Mouse (Mus musculus): ENCODE data around the gene Sag.

The Sag gene

DNA sequence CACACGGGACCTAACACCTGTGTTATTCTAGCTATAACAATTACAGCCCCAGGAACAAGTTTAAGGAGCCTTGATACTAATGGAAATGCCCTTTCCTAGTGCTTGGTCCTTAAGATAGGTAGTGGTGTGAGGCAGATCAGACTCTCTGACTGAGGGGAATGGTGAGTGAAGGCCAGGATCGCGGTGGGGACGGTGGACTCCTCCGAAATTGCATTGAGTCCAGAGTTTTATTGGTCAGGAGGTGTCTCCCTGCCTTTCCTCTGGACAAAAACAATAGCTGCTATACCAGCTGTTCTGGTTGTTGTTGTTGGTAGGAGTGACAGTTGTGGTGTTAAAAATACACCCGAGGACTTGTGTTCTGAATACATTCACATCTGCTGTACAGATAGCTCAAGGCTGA, 50.9 kb downstream of the Sag start:
- no peak for DNase-seq (ENCODE audit: low read depth, low spot score)

DNA sequence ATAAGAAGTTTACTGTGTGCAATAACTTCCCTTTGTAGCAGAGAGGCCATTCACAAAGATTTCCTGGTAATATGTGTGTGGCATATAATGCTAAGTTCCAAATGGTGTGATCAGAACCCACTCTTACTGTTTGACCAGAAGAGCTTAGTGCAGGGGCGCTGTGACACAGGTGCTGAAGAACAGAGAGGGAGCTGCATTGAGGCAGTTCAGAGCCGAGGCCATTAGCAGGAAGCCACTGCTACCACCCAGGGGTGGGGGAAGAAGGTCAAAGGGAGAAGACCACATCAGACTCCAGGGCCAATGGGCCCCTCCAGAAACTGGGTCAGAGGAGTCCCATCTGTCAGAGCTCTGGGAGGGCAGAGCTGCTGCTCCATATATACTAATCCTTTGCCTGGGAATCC, 51.4 kb downstream of the Sag start:
- DNase-seq (ENCODE audit: low read depth, low spot score): no peak

DNA sequence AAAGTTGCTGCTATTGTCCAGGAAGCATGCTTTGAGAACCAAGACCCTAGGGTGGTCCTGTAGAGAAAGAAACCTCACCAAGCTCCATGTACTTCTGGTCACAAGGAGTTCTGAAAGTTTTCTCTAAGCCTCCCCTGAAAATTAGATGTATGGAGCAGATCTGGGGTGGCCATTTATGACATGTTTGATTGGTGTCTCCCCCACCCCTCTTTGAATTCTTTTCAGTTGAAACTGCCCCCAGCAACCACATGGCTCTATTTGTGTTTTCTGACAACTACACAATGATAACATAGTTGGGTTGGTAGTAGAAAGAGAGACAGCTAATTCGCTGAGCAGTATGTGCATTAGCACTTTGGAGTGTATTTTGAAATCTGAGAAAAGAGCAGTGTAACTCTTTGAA, 52.0 kb downstream of the Sag start:
- no peak for DNase-seq (ENCODE audit: low read depth, low spot score)

DNA sequence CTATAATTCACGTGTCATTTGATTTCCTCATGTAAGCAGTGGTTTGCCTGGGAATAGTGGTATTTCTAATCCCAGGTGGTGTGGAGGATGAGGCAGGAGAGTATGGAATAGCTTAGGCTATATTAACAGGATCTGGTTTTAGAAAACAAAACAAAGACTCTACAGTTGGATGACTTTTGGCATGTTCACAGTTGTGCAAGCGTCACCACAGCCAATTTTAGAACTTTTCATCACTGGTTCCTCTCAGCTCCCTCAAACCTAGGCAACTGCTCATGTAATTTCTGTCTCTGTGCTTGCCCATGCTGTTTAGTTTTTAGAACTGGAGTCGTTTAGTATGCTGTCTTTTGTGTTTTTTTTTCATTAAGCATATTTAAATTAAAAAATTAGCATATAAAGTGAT, 53.3 kb downstream of the Sag start:
- DNase-seq (ENCODE audit: low read depth, low spot score): no peak

DNA sequence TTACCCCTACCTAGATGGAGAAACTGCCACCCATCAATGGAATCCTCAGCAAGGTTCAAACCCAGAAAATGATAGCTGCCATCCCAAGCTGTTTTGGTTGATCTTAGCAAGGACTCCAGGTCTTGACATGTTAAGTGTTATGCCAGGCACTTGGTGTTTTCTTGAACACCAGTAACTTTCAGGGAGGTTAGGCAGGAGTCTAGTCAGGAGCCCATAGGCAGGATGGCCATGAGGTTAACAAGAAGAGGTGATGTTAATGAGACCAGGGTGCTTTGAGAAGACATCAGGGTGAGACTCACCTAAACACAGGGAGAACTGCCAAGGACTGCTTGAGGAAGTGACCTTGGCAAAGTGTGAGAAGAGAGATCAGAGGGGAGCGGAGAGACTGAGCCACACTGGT, 54.6 kb downstream of the Sag start:
- DNase-seq (ENCODE audit: low read depth, low spot score): no peak

DNA sequence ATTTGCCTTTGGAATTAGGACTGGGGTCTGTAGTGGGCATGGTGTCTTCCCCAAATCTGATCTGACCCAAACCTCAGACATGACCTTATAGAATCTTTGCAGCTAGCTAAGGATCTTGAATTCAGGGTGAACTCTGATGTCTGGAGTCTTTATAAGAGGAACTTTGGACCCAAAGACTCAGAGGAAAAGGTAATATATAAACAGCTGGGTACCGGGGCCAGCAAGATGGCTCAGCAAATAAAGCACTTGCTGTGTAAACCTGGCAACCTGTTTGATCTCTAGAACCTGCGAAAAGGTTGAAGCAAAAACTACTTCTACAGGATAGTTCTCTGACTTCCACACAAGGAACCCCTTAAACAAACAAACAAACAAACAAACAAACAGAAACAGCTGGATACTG, 55.0 kb downstream of the Sag start:
- no peak for DNase-seq (ENCODE audit: low read depth, low spot score)

DNA sequence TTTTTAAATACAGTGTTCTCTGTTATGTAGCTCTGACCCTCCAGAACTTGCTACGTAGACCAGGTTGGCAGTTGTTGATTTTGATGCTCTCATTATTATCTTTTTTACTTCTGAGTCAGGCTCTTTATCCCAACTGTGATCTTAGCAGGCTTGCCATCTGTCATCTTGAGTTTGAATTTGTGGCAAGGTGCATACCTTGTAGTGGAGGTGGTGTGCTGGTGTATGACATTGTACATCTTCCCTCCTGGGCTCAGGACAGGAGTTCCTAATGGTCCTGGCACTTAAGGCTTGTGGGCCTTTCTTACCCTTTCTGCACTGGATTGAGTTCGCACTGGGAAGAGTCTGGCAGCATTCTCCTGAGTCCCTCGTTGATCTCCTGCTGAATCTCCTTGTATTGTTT, 60.1 kb downstream of the Sag start:
- DNase-seq (ENCODE audit: low read depth, low spot score): no peak

DNA sequence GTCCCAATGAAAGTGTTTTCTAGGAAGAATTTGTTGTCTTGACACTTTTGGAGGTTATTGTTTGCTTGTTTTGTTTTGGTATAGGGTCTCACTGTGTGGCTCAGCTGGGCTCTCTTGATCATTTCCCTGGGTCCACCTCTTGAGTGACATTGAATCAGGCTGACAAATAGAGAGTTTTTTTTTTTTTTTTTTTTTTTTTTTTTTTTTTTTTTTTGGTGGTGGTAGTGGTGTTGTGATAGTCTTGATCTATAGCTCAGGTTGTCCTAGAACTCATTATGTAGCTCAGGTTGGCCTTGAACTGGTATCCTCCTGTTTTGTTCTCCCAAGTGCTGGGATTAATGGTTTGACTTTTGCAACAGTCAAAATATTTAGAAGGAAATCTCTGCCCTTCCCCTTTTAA, 61.4 kb downstream of the Sag start:
- DNase-seq (ENCODE audit: low read depth, low spot score): no peak

DNA sequence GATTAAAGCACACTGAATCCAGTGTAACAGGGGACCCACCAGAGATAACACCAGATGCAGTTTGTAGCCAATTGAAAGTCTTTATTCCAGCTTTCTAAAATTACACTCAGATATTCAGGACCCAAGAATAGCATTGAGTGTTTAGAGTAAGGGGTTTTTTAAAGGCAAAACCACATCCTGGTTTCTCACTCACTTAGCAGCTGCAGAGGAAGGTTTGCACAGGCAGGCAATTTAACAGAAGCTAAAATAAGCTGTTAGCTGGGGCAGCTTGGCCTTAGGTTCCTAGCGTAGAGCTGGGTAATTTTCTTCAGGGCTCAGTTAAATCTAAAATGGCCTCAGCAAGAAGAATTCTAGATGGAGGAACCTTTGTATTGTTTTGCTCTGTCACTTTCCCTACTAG, 63.2 kb downstream of the Sag start:
- DNase-seq (ENCODE audit: low read depth, low spot score): no peak

DNA sequence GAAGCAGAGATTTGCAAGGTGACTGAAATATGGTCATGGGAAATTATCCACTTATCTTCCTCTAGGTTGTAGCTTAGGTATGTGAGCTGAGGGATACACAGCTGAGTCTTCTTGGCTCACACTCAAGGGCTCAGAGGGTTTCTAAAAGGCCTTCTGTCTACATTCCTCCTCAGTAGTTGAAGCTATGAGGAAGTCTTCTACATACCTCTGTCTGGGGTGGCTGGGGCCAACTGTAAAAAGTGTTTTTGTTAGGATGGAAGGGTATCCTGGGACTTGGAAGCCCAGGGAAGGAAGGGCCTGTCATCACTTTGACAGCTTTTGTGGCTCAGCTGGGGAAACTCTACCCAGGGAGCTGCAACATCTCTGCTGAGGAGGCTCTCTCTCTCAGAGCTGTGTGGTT, 68.1 kb downstream of the Sag start:
- no peak for DNase-seq (ENCODE audit: low read depth, low spot score)

DNA sequence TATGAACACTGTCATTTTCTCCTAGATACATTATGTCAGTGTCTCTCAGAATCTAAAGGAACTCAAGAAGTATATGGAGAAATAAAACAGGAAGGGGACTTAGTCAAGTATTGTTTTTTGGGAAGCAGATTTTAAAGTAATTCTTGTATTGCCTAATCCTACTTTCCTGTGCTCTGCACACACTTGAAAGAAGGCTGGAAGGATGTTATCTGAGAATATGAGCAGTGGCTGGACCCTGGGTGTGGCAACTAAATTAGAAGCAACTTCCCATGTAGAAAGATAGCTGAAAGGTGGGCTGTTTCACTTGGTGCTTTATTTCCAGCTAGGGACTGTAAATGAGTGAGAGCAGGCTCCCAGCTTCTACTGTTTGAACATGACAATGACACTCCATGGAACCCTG, 69.6 kb downstream of the Sag start:
- no peak for DNase-seq (ENCODE audit: low read depth, low spot score)

DNA sequence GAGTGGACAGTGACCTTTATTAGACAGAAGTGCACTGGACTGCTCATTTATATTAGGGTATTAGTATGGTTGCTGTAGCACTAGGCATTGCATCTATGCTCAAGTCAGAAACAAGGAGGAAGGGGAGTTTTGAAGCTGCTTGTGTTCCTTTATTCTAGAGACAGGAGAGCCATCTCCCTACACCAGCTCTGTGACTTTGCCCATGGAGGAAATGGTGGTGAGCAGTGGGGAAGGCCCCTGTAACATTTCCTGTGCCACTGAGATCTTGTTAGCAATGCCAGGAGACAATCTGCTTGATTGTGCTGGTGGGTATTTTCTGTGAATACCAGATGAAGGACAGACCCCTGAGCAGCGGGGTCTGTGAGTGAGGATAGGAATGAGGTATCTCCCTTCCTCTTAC, 72.6 kb downstream of the Sag start:
- DNase-seq (ENCODE audit: low read depth, low spot score): no peak

DNA sequence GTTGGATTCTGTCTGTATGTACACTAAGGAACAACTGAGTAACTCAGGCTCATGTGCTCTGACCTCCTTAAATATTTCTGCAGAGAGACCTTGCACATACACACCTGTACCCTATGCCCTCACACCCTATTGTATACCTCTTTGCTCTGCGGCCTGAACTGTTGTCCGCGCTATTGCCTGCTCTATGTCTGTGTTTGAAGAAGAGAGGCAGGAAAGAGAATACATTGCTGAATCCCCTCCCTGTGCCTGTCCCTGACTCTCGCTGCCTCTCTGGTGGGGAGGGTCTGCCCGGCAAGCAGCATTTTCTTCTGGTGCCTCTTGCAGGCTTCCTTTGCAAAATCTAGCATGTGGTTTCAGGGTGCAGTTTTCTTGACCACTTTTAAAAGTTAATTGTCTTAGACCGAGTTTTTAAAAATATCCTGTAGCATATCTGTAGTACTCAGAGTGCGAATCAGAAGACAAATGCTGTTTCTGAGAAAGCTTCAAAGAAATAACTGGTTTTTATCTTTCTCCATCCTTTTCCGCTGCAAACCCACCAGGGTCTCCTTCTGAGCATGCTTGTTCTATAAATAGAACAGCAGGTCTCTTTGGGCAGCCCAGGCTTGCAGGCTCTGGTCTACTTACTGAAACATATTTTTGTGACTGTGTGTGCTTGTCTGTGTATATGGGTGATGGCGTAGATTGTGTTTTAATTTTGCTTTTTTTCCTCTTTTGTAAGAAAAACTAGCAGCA, 74.2 kb downstream of the Sag start:
- no peak for DNase-seq (ENCODE audit: low read depth, low spot score)

DNA sequence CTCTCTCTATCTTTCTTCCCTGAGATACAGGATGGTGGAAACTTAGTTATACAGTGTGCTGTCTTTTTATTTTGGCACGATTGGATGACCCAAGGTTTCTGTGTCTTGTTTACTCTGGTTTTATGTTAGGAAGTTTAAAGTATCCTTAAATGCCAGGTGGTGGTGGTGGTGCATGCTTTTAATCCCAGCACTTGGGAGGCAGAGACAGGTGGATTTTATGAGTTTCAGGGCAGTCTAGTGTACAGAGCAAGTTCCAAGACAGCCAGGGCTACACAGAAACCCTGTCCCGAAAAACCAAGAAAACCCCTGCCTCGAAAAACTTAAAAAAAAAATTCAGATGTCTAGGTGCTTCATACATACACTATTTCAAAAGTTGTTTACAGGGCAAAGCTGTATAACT, 75.6 kb downstream of the Sag start:
- no peak for DNase-seq (ENCODE audit: low read depth, low spot score)

DNA sequence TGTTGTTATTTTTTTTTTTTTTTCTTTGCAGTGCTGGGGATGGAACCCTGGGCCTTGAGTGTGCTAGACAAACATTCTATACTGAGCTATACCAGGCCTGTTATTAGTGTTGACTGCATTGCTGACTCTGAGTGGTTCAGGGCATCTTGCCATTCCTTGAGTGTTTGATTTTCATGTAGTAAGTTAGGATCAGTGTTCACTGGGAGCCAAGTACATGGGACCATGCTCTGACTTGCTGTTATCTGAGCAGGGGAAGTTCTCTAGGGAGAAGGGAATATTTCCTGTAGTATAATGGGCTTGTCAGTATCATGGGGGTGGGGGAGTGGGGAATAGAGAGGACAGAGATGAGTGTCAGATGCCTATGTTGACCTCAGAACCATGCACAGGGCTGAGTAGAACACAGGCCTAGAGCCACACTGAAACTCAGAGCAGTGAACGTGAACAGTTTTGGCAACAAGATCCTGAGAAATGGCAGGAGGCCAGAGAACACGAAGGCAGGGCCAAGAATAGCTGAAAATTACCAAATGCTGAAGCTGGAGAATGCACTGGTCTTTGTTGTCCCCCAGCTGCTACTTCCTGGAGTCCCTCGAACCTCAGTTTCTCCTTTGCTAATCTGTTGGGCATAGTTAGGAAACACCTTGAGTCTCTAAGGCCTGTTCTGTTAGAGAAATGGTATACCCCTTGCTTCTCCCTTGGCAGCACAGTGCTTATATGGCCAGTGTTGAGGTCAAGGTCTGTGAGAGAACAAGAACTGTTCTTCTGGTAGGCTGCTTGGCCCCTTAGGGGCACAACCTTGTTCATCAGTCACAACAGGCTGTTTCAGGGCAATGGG, 76.2 kb downstream of the Sag start:
- peak; percentile 77 for DNase-seq (ENCODE audit: low read depth, low spot score)

DNA sequence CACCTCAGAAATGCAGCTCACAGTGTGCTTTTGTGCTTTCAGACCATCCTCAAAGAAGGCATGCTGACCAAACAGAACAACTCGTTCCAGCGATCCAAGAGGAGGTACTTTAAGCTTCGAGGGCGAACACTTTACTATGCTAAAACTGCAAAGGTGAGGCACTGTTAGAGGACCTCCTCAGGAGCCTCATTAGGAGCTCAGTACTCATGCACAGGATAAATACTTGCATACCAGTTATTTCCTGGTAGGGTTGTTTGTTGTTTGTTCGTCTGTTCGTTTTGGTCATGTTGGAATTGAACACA, 76.8 kb downstream of the Sag start:
- no peak for DNase-seq (ENCODE audit: low read depth, low spot score)

DNA sequence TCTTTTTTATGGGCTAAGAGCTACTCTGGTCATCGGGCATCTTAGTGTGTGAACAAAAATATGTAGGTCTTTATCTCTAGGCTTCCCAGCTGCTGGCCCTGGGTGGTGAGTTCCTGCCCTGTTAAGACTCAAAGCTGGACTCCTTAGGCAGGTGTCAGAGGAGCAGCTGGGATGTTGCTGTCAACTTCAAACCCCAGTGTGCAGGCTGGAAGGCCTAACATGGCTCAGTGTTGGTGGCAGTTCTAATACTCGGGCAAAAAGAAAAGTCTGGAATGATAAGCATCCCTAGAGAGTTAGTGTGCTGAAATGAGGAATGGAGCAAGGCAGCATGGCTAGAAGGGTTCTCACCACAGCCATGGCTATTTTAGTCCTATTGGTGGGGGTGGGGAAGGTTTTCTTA, 77.4 kb downstream of the Sag start:
- DNase-seq (ENCODE audit: low read depth, low spot score): peak; percentile 32

DNA sequence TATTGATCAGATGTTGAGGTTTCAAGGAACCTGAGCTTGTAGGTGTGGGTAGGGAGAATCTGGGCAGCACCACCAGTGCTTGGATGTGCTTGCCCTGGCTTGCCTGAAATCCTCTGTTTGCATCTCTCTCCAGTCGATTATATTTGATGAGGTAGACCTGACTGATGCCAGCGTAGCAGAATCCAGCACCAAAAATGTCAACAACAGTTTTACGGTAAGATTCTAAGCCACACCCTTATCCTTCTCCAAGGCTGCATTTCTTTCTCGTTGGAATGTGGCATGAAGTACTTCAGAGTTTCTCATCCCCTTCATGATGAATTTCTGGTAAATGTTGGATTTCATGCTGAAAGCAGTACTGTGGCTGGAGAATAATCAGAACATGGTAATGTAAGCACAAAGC, 78.2 kb downstream of the Sag start:
- DNase-seq (ENCODE audit: low read depth, low spot score): no peak

DNA sequence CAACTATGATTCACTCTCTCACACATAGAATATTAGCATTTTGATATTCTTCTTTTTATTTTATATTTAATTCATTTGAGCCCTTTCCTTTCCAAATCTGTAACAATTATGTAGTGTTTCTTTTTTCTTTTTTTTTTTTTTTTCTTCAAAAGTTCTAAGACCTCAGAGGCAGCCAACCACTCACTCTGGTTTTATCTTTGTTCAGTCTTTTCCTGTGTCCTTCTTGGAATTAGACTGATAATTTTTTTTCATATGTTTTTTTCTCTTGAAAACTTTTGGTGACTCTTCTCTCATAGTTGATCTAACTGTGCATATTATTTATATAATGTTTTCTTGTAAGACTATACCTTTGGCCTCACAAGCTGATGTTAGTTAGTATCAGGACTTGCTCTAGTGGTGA, 79.1 kb downstream of the Sag start:
- no peak for DNase-seq (ENCODE audit: low read depth, low spot score)

DNA sequence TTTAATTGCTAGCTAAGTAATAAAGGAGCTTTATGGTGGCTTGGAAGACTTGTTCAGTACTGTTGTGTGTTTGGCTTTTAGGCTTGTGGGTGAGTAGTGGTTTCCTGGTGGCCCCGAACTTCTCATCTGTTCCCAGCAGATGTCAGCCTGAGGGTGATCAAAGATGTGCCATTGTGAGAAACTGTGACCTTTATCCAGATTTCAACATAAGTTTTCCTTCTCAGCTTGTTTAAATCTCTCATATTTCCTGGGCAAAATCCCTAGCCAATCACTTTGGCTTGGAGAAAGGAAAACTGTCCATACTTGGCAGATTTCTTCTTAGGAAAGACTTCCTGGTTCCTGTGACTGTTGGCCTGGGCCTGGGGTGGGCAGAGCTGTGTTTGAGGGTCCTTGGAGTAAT, 87.5 kb downstream of the Sag start:
- DNase-seq (ENCODE audit: low read depth, low spot score): no peak

DNA sequence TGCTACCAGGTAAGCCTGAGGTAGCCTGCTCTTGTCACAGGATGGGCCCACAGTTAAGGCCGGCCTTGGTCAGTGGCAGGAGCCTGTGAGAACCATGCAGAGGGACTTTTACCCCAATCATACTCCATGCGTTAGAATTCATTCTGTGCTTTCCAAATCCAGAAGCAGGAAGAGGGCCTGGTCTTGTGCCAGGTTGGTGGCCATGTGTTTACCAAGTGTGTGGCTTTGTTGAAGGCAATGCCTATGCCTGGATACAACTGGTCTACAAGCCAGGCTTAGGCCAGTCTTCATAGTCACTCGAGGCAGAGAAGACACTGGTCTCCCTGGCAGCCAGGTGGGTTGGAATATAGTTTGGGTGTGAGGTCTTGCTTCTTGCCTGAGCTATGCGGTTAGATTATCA, 88.2 kb downstream of the Sag start:
- no peak for DNase-seq (ENCODE audit: low read depth, low spot score)

DNA sequence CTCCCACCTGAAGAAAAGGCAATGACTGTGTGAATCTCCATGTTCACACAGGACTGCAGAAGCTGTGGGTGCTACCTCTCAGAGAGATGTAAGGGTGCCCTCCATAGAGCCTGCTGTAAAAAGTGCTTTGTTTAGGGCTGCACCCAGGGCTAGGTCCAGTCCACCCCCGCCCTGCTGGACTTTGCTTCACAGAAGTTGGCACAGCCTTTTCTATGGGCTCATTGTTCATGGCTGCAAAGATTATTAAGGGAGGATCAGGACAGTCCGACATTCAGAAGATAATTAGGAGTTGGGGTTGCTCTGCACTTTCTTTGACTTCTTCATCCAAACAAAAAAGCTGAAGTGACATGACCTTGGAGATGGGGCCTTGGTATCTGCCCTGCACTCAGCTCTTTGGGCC, 89.0 kb downstream of the Sag start:
- no peak for DNase-seq (ENCODE audit: low read depth, low spot score)

DNA sequence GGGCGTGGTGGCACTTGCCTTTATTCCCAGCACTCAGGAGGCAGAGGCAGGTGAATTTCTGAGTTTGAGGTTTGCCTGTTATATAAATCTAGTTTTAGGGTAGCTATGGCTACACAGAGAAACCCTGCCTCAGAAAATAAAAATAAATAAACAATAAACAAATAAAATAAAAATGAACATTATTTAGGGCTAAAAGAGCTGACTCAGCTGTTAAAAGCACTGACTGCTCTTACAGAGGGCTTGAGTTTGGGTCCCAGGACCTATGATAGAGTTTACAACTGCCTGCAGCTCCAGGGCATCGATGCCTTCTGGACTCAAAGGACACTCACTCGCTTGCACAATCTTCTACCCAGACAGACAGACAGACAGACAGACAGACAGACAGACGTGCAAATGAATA, 89.9 kb downstream of the Sag start:
- DNase-seq (ENCODE audit: low read depth, low spot score): no peak
